Mouse (Mus musculus): ENCODE results near the gene Gm572. TPM values are rescaled to one million over a fixed set of nuclear protein-coding genes. Genes with fewer than 3 reads are reported as not detected.

The Gm572 gene
- polyA plus RNA-seq, 1 experiment from 2014 or later = not detected

- DNase-seq (ENCODE audit: low spot score) = no peak
- WGBS = 24% methylated on average over 15 of the region's 15 CpGs
- Histone ChIP-seq H3K4me2 (replicated peaks; ENCODE audit: low read depth, low read length) (no peak overlapping the region), H3K27me3 (replicated peaks; ENCODE audit: insufficient read depth, low read length) (no peaks in the 10 kb centered on the region), H3K4me3 (ENCODE audit: low read depth, low read length) (no peak overlapping the region), H3K9ac (replicated peaks; ENCODE audit: low read depth) (no peak overlapping the region), H3K27ac (ENCODE audit: low read length) (no peak overlapping the region), H3K4me1 (ENCODE audit: insufficient read depth, low read depth, low read length) (no peaks in the 10 kb centered on the region), H3K36me3 (ENCODE audit: insufficient read depth, low read length) (no peaks in the 10 kb centered on the region), H3K9me3 (ENCODE audit: low read length) (no peaks in the 10 kb centered on the region)
- no peak for ATAC-seq
- TF ChIP-seq CTCF (IDR thresholded peaks at IDR 0.05) = no peak
- TF ChIP-seq EP300 (IDR thresholded peaks at IDR 0.05) = no peak
Observed at GRCm38 (mm10) chr4:148656691-148657258, 13.7 kb downstream of the Gm572 start.

DNA sequence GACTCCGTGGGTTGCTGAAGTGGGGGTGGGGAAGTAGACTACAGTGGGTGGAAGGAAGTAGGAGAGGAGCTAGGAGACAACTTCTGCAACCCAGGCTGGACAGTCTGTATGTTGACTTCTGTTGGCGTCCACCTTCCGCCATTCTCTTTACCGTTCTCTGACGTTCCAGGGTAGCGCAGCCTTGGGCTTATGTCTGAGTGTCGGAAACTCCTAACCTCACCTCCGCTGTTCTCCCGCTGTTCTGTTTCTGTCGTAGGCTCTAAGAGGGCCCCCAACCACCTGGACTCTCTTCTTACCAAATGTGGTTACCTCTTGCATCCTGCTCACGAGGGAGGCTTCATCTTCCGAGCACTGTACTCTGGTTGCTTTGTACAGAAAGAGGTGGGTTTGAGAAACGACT lies 14.7 kb downstream of the Gm572 start:
- Histone ChIP-seq H3K27ac (ENCODE audit: low read length) (no peak overlapping the region), H3K27me3 (replicated peaks; ENCODE audit: insufficient read depth, low read length) (no peaks in the 10 kb centered on the region), H3K4me3 (ENCODE audit: low read depth, low read length) (no peak overlapping the region), H3K4me1 (ENCODE audit: insufficient read depth, low read depth, low read length) (no peaks in the 10 kb centered on the region), H3K9ac (replicated peaks; ENCODE audit: low read depth) (no peak overlapping the region), H3K9me3 (ENCODE audit: low read length) (no peaks in the 10 kb centered on the region), H3K36me3 (ENCODE audit: insufficient read depth, low read length) (no peaks in the 10 kb centered on the region), H3K4me2 (replicated peaks; ENCODE audit: low read depth, low read length) (no peak overlapping the region)
- TF ChIP-seq CTCF (IDR thresholded peaks at IDR 0.05) (no peak), EP300 (IDR thresholded peaks at IDR 0.05) (no peak)
- no peak for DNase-seq (ENCODE audit: low spot score)
- ATAC-seq = no peak
- WGBS = 75% methylated on average over 13 of the region's 13 CpGs

DNA sequence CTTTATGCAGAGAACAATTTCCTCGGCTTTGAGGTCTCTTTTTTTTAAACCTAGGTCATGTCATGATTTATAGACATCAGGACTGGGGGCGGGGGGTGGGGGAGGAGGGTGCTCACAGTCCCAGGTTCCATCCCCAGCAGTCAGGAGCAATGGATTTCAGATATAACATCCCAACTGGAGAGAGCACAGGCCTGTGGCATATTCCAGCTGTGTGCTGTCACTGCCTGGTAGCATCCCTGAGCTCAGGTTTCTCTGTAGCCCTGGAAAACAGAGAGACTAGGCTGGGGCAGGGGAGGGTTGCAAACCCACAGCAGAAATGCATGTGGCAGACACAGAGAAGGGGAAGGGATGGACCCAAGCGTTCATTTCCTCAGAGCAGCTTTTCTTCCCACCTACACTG lies 17.1 kb downstream of the Gm572 start:
- Histone ChIP-seq H3K27ac (ENCODE audit: low read length) (no peak overlapping the region), H3K9ac (replicated peaks; ENCODE audit: low read depth) (no peak overlapping the region), H3K4me1 (ENCODE audit: insufficient read depth, low read depth, low read length) (no peaks in the 10 kb centered on the region), H3K27me3 (replicated peaks; ENCODE audit: insufficient read depth, low read length) (no peaks in the 10 kb centered on the region), H3K36me3 (ENCODE audit: insufficient read depth, low read length) (no peaks in the 10 kb centered on the region), H3K4me3 (ENCODE audit: low read depth, low read length) (no peak overlapping the region), H3K9me3 (ENCODE audit: low read length) (no peaks in the 10 kb centered on the region), H3K4me2 (replicated peaks; ENCODE audit: low read depth, low read length) (no peak overlapping the region)
- ATAC-seq (no peak), DNase-seq (ENCODE audit: low spot score) (no peak)
- TF ChIP-seq EP300 (IDR thresholded peaks at IDR 0.05) (no peak), CTCF (IDR thresholded peaks at IDR 0.05) (no peak)
- WGBS = 36% methylated on average over 3 of the region's 3 CpGs

- peak; percentile 92 for TF ChIP-seq CTCF (IDR thresholded peaks at IDR 0.05)
- TF ChIP-seq EP300 (IDR thresholded peaks at IDR 0.05) = no peak
- Histone ChIP-seq H3K27ac (ENCODE audit: low read length) (no peak overlapping the region), H3K4me1 (ENCODE audit: insufficient read depth, low read depth, low read length) (no peaks in the 10 kb centered on the region), H3K4me3 (ENCODE audit: low read depth, low read length) (no peak overlapping the region), H3K9ac (replicated peaks; ENCODE audit: low read depth) (no peak overlapping the region), H3K27me3 (replicated peaks; ENCODE audit: insufficient read depth, low read length) (no peaks in the 10 kb centered on the region), H3K36me3 (ENCODE audit: insufficient read depth, low read length) (no peaks in the 10 kb centered on the region), H3K4me2 (replicated peaks; ENCODE audit: low read depth, low read length) (peak overlapping the region; percentile 25; the same call in 1 of the 2 replicates), H3K9me3 (ENCODE audit: low read length) (no peaks in the 10 kb centered on the region)
- ATAC-seq (peak; percentile 44), DNase-seq (ENCODE audit: low spot score) (peak; percentile 70)
- WGBS = 31% methylated on average over 21 of the region's 21 CpGs
Observed at GRCm38 (mm10) chr4:148662168-148662965, 19.2 kb downstream of the Gm572 start.

DNA sequence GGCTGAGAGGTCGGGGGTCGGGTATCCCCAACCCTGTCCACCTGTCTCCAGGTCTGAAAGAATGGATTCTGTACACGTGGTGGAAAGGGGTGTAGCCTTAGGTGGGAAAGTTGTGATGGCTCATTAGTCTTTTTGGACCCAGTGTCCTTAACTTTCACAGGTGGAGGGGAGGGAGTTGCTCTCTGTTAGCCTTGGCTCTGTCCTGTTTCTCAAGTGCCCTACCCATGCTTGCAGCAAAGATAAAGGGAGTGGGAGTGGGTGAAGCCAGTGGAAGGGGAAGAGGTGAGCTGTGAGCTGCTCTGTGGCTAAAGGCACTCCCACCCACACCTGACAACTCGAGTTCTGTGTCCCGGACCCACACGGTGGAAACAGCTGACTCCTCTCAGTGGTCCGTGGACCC lies 20.2 kb downstream of the Gm572 start:
- no peaks in the 10 kb centered on the region for H3K36me3 ChIP-seq (ENCODE audit: insufficient read depth, low read length)
- WGBS = 53% methylated on average over 7 of the region's 7 CpGs
- ATAC-seq = peak; percentile 61
- H3K9me3 ChIP-seq (ENCODE audit: low read length) = no peaks in the 10 kb centered on the region
- no peak for TF ChIP-seq EP300 (IDR thresholded peaks at IDR 0.05)
- no peak for TF ChIP-seq CTCF (IDR thresholded peaks at IDR 0.05)
- no peaks in the 10 kb centered on the region for H3K4me1 ChIP-seq (ENCODE audit: insufficient read depth, low read depth, low read length)
- H3K27ac ChIP-seq (ENCODE audit: low read length) = no peak overlapping the region
- no peak overlapping the region for H3K9ac ChIP-seq (replicated peaks; ENCODE audit: low read depth)
- H3K27me3 ChIP-seq (replicated peaks; ENCODE audit: insufficient read depth, low read length) = no peaks in the 10 kb centered on the region
- no peak overlapping the region for H3K4me3 ChIP-seq (ENCODE audit: low read depth, low read length)
- peak; percentile 57 for DNase-seq (ENCODE audit: low spot score)
- H3K4me2 ChIP-seq (replicated peaks; ENCODE audit: low read depth, low read length) = no peak overlapping the region

GRCm38 (mm10) chr4:148664021-148664420 lies 20.9 kb downstream of the Gm572 start:
- Histone ChIP-seq H3K27me3 (replicated peaks; ENCODE audit: insufficient read depth, low read length) (no peaks in the 10 kb centered on the region), H3K36me3 (ENCODE audit: insufficient read depth, low read length) (no peaks in the 10 kb centered on the region), H3K4me3 (ENCODE audit: low read depth, low read length) (no peak overlapping the region), H3K4me1 (ENCODE audit: insufficient read depth, low read depth, low read length) (no peaks in the 10 kb centered on the region), H3K9ac (replicated peaks; ENCODE audit: low read depth) (no peak overlapping the region), H3K27ac (ENCODE audit: low read length) (no peak overlapping the region), H3K9me3 (ENCODE audit: low read length) (no peaks in the 10 kb centered on the region), H3K4me2 (replicated peaks; ENCODE audit: low read depth, low read length) (no peak overlapping the region)
- no peak for DNase-seq (ENCODE audit: low spot score)
- 47% methylated on average over 6 of the region's 6 CpGs for WGBS
- no peak for TF ChIP-seq EP300 (IDR thresholded peaks at IDR 0.05)
- TF ChIP-seq CTCF (IDR thresholded peaks at IDR 0.05) = no peak
- no peak for ATAC-seq

All from lung, postnatal 0 days (tissue).